Comparison of ENCODE assay signal across 33 mouse cellular contexts in the genomic region with DNA sequence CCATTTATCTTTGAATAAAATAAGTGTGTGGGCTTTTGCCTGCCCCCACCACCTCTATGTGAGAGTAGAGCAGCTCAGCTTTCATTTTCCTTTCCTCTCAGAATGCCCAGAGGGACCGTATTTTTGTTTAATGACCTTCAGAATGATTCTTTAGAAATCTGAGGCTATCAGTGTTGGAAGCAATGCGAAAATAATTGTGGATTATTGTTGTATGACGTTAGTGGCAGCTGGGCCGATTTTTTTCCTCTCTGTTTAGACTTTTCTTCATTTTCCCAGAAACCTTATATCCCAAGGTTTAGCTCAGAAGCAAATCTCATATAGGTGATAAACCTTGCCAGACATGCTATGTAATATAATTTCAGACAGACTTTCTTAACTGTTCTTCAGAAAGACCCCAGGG. TPM values are rescaled to one million over a fixed set of nuclear protein-coding genes. Genes with fewer than 3 reads are reported as not detected.
DNase-seq lines count a peak whose midpoint lies in the region; ATAC-seq and TF ChIP-seq lines count a peak whose summit lies in the region.
"Had no signal": no experiment of that assay in that cellular context is flagged by ENCODE, and none has a peak within 500 bp of the region (broad histone marks: within the 10 kb centered on the region; RNA-seq: fewer than 3 reads in every experiment).

No protein-coding gene starts in this region.

- intact Hi-C loops in heart, postnatal 10 days (cut with DNase I), result no loop called here

- TF ChIP-seq CTCF in kidney, postnatal 0 days (IDR thresholded peaks at IDR 0.05; ENCODE audit: low read depth), result no peak
- no peak for TF ChIP-seq CTCF in kidney, adult 2 months (conservative IDR thresholded peaks at IDR 0.05; ENCODE audit: insufficient read depth, insufficient read length, low read depth, low read length)

- H3K4me1 ChIP-seq in kidney, postnatal 0 days (replicated peaks; ENCODE audit: insufficient read depth, low read length), result no peaks in the 10 kb centered on the region
- H3K4me1 ChIP-seq in kidney, adult 2 months (ENCODE audit: control insufficient read depth, insufficient read depth, low read length), result no peaks in the 10 kb centered on the region
- H3K4me1 ChIP-seq in limb, embryonic 14.5 days (ENCODE audit: control insufficient read depth, insufficient read depth, low read length), result no peaks in the 10 kb centered on the region
- H3K4me1 ChIP-seq: embryonic facial prominence, embryonic 13.5 days; forebrain, embryonic 10.5 days; forebrain, embryonic 13.5 days; heart, embryonic 12.5 days; heart, embryonic 15.5 days had no signal

- no peak for TF ChIP-seq POLR2A in kidney, adult 2 months (IDR thresholded peaks at IDR 0.05; ENCODE audit: low read depth, low read length)
- TF ChIP-seq POLR2A in limb, embryonic 14.5 days (IDR thresholded peaks at IDR 0.05; ENCODE audit: borderline replicate concordance, extremely low read depth, insufficient read depth, insufficient read length), result no peak

- no peaks in the 10 kb centered on the region for H3K9me3 ChIP-seq in kidney, postnatal 0 days (replicated peaks; ENCODE audit: low read length)
- no peaks in the 10 kb centered on the region for H3K9me3 ChIP-seq in limb, embryonic 14.5 days (ENCODE audit: control insufficient read depth, low read length)
- H3K9me3 ChIP-seq: embryonic facial prominence, embryonic 13.5 days; forebrain, embryonic 10.5 days; forebrain, embryonic 13.5 days; heart, embryonic 12.5 days; heart, embryonic 15.5 days had no signal

- 41% methylated on average over 4 of the region's 4 CpGs for WGBS in kidney, postnatal 0 days
- 42% methylated on average over 4 of the region's 4 CpGs for WGBS in kidney, adult 2 months
- 31% methylated on average over 4 of the region's 4 CpGs for WGBS in limb, embryonic 14.5 days

- peak; percentile 0 for DNase-seq in kidney, postnatal 0 days (ENCODE audit: low spot score)
- DNase-seq in kidney, adult 2 months, result no peak
- peak; percentile 2 for DNase-seq in forelimb bud, embryonic 11.5 days (ENCODE audit: low read depth, low spot score)
- peak; percentile 66 for DNase-seq in limb, embryonic 14.5 days (ENCODE audit: low spot score)
- DNase-seq in layer of hippocampus, postnatal 36 days, result no peak
- DNase-seq in heart, postnatal 10 days, result no peak
- DNase-seq: adrenal gland, adult 2 months; adrenal gland, postnatal 14 days; cerebellum, adult 11 months; cerebellum, adult 2 months; cerebellum, adult 9-11 months; cerebellum, postnatal 25 days; gastrocnemius, postnatal 25 days; heart, adult 18-20 months; heart, postnatal 14 days; heart, postnatal 4 days had no signal

- no peak overlapping the region for H3K4me2 ChIP-seq in kidney, postnatal 0 days (ENCODE audit: low read length)
- H3K4me2 ChIP-seq in limb, embryonic 14.5 days (replicated peaks; ENCODE audit: low read depth, low read length, severe bottlenecking), result no peak overlapping the region
- H3K4me2 ChIP-seq: embryonic facial prominence, embryonic 13.5 days; forebrain, embryonic 13.5 days; heart, embryonic 12.5 days; heart, embryonic 15.5 days; hindbrain, embryonic 14.5 days had no signal

- ATAC-seq in kidney, postnatal 0 days (replicated peaks; ENCODE audit: low FRiP score, low read depth), result no peak
- peak; percentile 68; the same call in 1 of the 2 replicates for ATAC-seq in limb, embryonic 14.5 days (ENCODE audit: low FRiP score, low read depth)
- ATAC-seq: CD4-positive, CD25-positive, alpha-beta regulatory T cell, adult 4 months; forebrain, embryonic 13.5 days; forebrain, embryonic 16.5 days; hindbrain, postnatal 0 days; inflammation-experienced regulatory T-cells, adult 6 months had no signal

- H3K9ac ChIP-seq in kidney, postnatal 0 days (ENCODE audit: low read depth, low read length), result no peak overlapping the region
- no peak overlapping the region for H3K9ac ChIP-seq in limb, embryonic 14.5 days (ENCODE audit: low read depth, low read length, severe bottlenecking)
- H3K9ac ChIP-seq: embryonic facial prominence, embryonic 13.5 days; forebrain, embryonic 13.5 days; heart, embryonic 12.5 days; heart, embryonic 15.5 days; hindbrain, embryonic 14.5 days had no signal

- H3K4me3 ChIP-seq in kidney, postnatal 0 days (replicated peaks; ENCODE audit: low read depth, low read length), result no peak overlapping the region
- no peak overlapping the region for H3K4me3 ChIP-seq in kidney, adult 2 months (ENCODE audit: insufficient read depth, low read depth, low read length)
- no peak overlapping the region for H3K4me3 ChIP-seq in limb, embryonic 14.5 days (replicated peaks; ENCODE audit: low read length)
- H3K4me3 ChIP-seq: embryonic facial prominence, embryonic 13.5 days; forebrain, embryonic 10.5 days; forebrain, embryonic 13.5 days; heart, embryonic 12.5 days; heart, embryonic 15.5 days had no signal

- H3K27me3 ChIP-seq in kidney, postnatal 0 days (ENCODE audit: insufficient read depth, low read length), result no peaks in the 10 kb centered on the region
- no peaks in the 10 kb centered on the region for H3K27me3 ChIP-seq in kidney, adult 2 months (replicated peaks; ENCODE audit: control insufficient read depth, insufficient read depth, low read length)
- no peaks in the 10 kb centered on the region for H3K27me3 ChIP-seq in limb, embryonic 14.5 days (ENCODE audit: control insufficient read depth, insufficient read depth, low read length)
- H3K27me3 ChIP-seq: forebrain, embryonic 13.5 days; heart, embryonic 12.5 days; heart, embryonic 15.5 days had no signal

- H3K36me3 ChIP-seq in kidney, postnatal 0 days (ENCODE audit: insufficient read depth, low read length), result no peaks in the 10 kb centered on the region
- H3K36me3 ChIP-seq in kidney, adult 2 months (ENCODE audit: control insufficient read depth, insufficient read depth, low read length), result no peaks in the 10 kb centered on the region
- no peaks in the 10 kb centered on the region for H3K36me3 ChIP-seq in limb, embryonic 14.5 days (ENCODE audit: control insufficient read depth, insufficient read depth, low read length)
- H3K36me3 ChIP-seq: embryonic facial prominence, embryonic 13.5 days; forebrain, embryonic 10.5 days; heart, embryonic 12.5 days; heart, embryonic 15.5 days had no signal

- no peak overlapping the region for H3K27ac ChIP-seq in kidney, postnatal 0 days
- H3K27ac ChIP-seq in kidney, adult 2 months (ENCODE audit: insufficient read depth, low read depth, low read length), result no peak overlapping the region
- no peak overlapping the region for H3K27ac ChIP-seq in limb, embryonic 14.5 days (replicated peaks; ENCODE audit: low read depth, low read length)
- H3K27ac ChIP-seq: embryonic facial prominence, embryonic 13.5 days; forebrain, embryonic 10.5 days; forebrain, embryonic 13.5 days; heart, embryonic 15.5 days; hindbrain, embryonic 14.5 days; hindbrain, postnatal 0 days had no signal

RNA-seq across cellular contexts. Expression of gene Tex13a, which starts 25.2 kb away (rescaled TPM):
- polyA plus RNA-seq in kidney, postnatal 0 days (2015; fragmentation: Nextera tagmentation; extraction: Ambion mirVana), result not detected in 2 replicates
- polyA plus RNA-seq in kidney, adult 2 months (2012; rRNA removed), result not detected in 2 replicates
- not detected in 2 replicates for polyA plus RNA-seq in limb, embryonic 14.5 days (2012; rRNA removed)
- polyA plus RNA-seq in limb, embryonic 14.5 days (2014; fragmentation: Nextera tagmentation; extraction: Ambion mirVana), result not detected in 2 replicates
- not detected for total RNA-seq in layer of hippocampus, postnatal 36 days (2021)
- not detected for total RNA-seq in heart, postnatal 10 days (2021)
- total RNA-seq: adrenal gland, adult 2 months; adrenal gland, postnatal 14 days; adrenal gland, postnatal 4 days; common myeloid progenitor, adult 5-6 weeks; gastrocnemius, adult 8-10 months; gastrocnemius, postnatal 25 days; heart, adult 18-20 months; heart, postnatal 14 days; heart, postnatal 4 days; hindbrain, postnatal 0 days; MEL had no signal
- polyA plus RNA-seq: adrenal gland, adult 2 months; C2C12; CD4-positive, CD25-positive, alpha-beta regulatory T cell, adult 4 months; cerebellum, adult 2 months; embryonic facial prominence, embryonic 13.5 days; forebrain, embryonic 10.5 days; forebrain, embryonic 13.5 days; forebrain, embryonic 16.5 days; frontal cortex, adult 2 months; heart, embryonic 12.5 days; heart, embryonic 15.5 days; hindbrain, embryonic 11.5 days; hindbrain, embryonic 14.5 days; hindbrain, postnatal 0 days; inflammation-experienced regulatory T-cells, adult 6 months had no signal

Comparison
In these comparisons a context has a peak if more than half of its experiments do, and no peak if none do; other contexts are left out.
1. DNase-seq: peak in kidney, postnatal 0 days (single experiment), forelimb bud, embryonic 11.5 days (single experiment) and limb, embryonic 14.5 days (single experiment); none in kidney, adult 2 months (single experiment), layer of hippocampus, postnatal 36 days (0 of 2) and heart, postnatal 10 days (0 of 2).